Mouse (Mus musculus): Measurements from ENCODE around the gene Tmem240.
"Not testable (repeated sequence)": the region's sequence is repeated elsewhere in the genome, so short reads cannot be mapped to it uniquely, and the experiment has no call there.

Tmem240 gene

DNA sequence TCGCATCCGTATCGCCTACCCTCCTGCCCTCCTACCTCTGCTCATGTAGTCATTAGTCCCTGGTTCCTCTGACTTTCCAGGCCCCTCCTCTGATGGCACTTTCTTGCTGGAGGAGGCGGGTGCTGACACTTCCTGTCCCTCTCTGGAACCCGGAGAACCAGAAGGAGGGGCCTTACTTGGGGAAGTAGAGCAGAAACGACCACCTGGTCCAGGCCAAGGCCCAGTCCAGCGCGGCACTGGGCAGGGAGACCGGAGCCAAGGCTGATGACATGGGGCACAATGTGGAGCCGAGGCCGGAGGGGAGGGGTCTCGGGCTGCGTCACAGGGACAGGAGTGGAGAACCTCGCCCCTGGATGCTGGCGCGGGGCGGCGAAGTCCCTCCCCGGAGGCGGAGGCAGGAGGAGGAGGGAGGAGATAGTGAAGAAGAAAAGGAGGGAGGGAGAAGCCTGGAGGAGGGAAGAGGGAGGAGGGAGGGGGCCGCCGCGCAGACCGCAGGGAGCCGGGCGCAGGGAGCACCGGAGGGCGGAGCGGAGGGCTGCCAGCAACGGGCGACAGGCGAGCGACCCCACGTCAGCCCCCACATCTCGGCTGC is at the start of gene Tmem240:
Gene Tmem240, plus strand, starts transcription at position 451 of the 592 bp plus-strand sequence.
- DNase-seq (ENCODE audit: low read depth, low spot score): peak; percentile 67

DNA sequence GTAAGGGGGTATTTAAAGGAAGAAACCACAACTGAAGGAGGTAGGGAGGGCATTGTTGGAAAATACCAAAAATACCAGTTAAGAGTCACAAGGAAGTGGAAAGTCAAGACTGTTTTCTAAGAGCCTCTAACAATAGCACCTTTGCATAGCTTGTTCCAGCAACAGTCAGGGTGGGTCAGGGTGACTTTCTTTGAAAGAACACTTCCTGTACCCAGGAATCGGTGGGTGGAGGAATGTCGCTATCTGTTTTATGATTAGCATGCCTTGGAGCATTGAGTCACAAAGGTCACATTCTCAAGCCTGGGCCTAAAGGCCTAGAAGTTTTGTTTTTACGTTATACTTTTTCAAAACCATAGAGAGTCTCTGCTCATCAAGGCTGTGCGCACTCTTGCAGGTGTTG is 46.8 kb upstream of the Tmem240 start:
- not testable (repeated sequence) for DNase-seq (ENCODE audit: low read depth, low spot score)

DNA sequence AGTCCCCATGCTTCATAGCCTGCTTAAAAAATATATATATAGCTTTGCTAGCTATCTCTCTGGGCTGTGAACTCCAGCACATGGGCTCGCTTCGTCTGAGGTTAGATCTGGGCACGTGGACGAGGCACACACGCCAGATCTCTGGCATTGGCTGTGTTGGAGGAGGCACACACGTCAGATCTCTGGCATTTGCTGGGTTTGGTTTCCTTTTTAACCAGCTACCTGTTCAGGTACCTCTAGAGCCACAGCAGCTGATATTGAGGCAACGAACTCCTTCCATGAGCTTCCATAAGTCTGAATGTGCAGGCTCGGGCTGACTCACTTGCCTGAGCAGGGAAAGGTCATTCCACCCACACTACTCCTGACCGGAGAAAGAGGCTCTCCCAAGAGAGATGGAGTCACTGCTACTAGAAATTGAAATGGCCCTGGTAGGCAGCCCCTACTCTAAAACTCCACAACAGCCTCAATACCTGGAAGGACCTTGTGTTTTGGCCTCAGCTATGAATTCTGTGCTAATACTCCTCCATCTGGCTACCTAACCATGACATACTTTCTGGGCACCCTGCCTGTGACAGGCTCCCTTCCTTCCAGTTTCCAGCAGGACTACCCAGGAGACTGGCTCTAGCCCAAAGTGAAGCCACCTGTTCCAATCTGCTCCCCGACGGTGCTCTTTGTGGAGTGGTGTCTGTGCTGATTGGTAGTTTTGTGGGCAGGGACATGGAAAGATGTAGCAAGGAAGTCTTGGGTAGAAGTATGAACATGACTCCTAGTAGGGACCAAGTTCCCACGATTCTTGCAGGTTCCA is 43.8 kb upstream of the Tmem240 start:
- DNase-seq (ENCODE audit: low read depth, low spot score): no peak

DNA sequence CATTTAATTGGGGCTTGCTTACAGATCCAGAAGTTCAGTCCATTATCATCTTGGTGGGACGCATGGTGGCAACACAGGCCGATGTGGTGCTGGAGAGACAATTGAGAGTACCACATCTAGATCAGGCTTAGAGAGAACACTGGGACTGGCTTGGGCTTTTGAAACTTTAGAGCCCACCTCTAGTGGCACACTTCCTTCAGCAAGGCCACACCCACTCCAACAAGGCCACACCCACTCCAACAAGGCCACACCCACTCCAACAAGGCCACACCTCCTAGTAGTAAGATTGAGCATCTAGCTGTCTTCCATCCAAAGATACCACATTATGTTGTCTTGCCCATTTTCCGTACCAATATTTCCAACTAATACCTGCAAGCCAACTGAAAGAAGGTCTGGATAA is 42.2 kb upstream of the Tmem240 start:
- no peak for DNase-seq (ENCODE audit: low read depth, low spot score)

DNA sequence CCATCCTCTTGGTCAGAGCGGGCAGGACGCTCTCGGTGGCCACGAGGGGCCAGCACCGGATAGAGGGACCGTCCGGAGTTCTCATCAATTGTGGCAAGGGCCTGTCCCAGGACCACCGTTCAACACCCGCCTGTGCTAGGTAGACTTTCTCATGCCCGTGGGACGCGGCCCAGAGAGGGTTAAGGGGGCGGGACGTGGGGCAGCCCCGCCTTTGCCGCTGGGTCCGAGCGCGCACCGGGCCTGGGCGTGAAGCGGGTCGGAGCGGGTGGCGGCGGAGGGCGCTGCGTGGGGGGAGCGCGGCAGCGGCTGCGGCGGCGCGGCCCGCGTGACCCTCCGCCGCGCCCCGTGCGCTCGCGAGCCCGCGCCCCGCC is 40.5 kb upstream of the Tmem240 start, which contains the start of gene Fndc10:
Gene Fndc10, plus strand, starts transcription at position 232 of the 371 bp plus-strand sequence.
- DNase-seq (ENCODE audit: low read depth, low spot score): no peak

DNA sequence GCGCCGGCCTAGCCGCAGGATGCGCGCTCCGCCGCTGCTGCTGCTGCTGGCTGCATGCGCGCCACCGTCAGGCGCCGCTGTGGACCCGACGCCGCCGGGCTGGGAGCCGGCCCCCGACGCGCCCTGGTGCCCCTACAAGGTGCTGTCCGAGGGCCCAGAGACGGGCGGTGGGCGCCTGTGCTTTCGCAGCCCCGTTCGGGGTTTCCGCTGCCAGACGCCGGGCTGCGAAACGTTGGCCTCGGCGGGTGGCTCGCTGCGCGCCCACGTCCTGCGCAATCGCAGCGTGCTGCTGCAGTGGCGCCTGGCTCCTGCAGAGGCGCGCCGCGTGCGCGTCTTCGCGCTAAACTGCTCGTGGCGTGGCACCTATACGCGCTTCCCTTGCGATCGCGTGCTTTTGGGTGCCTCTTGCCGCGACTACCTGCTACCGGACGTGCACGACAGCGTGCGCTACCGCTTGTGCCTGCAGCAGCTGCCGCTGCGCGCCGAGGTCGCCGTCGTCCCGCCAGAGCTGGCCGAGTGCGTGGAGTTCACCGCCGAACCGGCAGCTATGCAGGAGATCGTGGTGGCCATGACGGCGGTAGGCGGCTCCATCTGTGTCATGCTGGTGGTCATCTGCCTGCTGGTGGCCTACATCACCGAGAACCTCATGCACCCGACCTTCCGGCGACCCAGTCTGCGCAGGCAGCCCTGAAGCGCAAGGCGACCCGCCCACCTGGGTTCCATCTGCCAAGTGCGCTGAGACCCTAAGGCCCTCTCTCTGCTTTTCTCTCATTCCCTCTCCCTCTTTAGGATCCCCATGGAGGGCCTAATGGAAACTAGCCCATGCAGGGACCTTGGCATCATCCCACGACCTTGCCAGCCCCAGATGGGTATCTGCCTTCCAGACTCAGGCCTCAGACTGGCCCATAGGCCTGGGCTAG is 39.9 kb upstream of the Tmem240 start:
- DNase-seq (ENCODE audit: low read depth, low spot score): no peak

DNA sequence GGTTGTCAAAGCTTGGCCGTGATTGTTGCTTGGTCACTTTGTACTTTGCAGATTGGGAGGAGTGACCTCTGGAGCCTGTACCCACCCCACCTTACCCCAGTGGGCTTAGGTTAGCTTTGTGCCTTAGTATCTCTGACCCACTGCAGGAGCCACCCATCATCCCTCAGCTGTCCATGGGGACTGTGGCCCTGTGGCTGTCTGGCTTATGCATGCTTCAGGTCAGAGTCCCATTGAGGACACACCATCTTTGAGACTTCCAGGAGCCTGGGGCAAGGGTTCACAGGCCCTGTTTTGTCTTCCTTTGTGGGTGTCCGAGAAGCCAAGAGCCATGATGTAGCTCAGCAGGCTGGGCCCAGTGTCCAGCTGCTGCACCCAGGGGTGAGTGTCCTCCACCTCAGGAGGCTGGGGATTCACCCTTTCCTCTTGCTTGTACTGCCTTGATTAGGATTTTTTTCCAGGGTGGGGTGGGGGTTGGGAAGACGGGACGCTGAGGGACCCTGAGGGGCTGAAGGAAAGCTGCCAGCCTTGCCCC is 39.0 kb upstream of the Tmem240 start:
- no peak for DNase-seq (ENCODE audit: low read depth, low spot score)

DNA sequence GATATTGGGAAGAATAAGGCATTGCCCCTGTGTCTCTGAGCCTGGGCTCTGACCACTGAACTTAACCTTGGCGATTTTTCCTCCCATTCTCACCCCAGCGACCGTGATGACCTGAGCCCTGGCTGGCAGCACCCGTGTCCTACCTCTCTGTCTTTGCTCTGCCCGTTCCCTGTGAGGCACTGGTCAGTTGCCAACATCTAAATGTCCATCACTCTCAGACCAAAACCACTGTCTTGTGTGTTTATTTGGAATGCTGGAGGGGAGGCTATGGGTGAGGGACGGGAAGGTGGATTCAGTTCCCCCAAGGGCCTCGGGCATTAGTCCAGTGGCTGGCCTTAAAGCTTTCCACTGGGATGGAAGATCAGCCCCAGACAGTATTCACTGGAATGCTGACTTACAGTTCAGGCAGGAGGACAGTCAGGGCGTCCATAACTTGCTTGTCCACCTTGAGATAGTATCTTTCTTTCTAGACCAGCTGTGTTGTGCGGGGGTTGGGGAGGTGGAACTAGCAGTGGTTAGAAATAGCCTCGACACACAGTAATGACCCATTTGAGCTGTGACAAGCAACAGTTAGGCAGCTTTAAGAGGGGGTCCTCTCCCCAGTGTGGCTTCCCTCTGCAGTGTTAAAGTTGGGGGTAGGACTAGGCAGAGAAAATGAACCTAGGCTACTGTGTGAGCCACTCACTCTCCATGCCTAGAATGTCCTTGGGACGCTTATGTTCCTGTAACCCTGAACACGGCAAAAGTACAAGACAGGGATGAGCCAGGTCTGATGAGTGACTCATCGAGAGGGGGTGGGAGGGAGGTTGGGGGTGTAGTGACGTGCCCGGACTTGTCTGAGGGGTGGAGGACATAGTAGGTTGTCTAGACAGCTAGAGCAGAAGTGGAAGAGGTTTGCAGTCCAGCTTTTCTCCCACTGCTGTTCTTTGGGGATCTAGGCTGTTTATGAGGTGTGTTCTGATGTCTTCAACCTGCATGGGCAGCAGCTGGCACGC is 38.0 kb upstream of the Tmem240 start:
- no peak for DNase-seq (ENCODE audit: low read depth, low spot score)

DNA sequence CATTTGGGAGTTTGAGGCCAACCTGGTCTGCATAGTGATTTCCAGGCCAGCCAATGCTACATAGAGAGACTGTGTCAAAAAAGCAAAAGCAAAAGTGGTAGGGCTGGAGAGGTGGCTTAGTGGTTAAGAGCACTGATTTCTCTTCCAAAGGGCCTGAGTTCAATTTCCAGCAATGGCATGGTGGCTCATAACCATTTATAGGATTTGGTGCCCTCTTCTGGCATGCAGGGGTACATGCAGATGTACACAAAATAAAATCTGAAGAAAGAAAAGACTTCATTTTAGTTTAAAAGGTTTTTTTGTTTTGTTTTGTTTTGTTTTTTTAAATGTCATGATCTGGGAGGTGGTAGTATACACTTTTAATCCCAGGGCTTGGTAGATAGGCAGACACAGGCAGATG is 34.2 kb upstream of the Tmem240 start:
- no peak for DNase-seq (ENCODE audit: low read depth, low spot score)

DNA sequence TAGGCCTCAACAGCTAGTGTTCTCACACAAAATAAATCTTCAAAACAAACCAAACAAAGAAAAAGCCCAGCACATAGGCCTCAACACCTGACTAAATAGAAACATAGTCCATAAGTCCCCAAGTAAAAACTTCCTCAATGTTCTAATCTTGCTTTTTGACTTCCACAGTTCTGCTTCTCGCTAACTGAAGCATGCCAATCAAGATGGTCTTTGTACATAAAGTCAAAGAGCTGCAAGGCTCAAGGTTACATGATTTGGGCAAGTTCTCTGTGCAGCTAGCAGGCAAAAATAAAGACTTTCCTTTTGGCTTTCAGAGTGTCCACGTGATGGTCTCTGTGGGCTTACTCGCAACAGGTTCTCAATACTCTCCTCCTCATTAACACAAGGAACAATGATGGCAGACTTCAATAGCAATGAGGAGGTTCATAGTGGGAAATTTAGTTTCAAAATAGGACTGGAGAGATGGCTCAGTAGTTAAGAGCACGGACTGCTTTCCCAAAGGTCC is 31.1 kb upstream of the Tmem240 start:
- no peak for DNase-seq (ENCODE audit: low read depth, low spot score)

DNA sequence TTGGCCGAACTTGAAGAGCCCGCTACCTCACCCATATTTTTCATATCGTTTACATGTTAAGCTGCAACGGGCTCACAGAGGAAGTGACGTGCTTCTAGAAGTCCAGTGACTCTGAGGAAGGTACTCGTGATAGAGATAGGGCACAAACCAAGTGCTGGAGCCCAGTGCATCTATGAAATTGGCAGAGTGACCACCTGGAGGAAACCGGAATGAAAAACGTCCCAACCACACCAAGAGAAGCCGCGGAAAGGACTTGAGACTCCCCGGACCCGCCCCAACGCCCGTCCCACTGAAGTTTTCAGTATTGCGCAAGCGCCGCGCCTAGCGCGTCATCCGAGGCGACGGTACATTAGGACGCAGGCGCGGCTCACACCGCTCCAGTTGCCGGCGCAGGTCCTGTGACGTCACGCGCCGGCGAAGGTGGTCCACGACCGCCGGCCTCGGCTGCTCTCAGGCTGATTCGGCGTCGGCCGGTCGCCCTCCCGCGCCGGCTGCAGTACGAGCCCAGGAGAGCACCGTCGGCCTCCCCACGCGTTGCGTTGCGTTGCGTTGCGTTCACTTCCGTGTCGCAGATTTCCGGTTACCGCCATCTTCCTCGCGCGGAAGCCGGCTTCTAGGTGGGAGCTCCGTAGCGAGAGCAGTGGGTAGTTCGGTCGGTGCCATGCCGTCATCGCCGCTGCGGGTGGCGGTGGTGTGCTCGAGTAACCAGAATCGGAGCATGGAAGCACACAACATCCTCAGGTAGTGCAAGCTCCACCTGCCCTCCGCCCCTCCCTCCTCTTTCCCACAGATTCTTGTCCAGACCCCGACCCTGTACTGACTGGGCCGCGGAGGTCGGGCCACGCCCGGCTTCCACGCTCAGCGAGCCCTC is 29.6 kb upstream of the Tmem240 start, which contains the start of gene Ssu72:
Gene Ssu72, plus strand, starts transcription at position 80 of the 871 bp plus-strand sequence.
- DNase-seq (ENCODE audit: low read depth, low spot score): peak; percentile 96

DNA sequence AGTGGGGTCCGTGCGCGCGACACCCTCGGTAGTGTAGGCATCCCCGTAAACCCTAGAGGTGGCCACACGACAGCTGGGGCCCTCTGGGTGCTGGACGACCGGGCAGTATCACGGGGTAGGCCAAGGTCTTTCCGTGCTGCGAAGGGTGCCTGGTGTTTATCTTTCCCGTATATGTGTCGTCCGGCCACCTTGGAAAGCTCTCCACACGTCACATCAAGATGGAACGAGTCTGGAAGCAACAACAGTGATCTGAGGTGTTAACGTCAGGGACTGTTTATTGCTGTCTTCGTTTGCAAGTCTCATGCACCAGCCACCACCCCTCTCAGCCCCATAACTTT is 29.0 kb upstream of the Tmem240 start:
- no peak for DNase-seq (ENCODE audit: low read depth, low spot score)

DNA sequence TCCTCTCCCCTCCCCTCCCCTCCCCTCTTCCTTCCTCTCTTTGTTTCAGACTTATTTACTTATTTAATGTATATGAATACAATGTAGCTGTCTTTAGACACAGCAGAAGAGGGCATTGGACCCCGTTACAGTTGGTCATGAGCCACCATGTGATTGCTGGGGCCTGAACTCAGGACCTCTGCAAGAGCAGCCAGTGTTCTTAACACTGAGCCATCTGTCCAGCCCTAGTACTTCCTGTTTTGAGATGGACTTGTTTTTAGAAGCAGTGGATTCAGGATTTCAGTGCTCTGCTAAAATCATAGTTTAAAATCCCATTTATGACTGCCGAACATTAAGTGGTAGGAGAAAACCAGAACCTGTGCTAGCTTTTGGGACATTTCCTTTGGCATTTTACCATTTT is 26.0 kb upstream of the Tmem240 start:
- no peak for DNase-seq (ENCODE audit: low read depth, low spot score)

DNA sequence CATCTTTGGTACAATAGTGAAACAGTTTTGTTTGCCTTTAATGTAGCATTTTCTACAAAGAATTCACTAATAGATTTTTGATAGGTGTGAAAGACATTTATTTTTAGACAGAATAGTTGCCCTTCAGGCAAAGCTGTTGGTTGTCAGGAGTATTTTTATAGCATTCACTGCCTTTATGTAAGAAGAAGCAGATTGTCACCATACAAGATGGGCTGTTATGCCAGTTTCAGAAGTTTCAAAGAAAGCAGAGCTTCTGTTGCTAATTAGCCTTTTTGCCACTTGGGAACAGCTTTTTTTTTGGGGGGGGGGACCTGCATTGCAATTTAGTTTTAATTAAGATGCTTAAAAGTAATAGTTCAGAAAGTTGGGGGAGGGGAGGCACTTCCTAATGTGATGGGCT is 25.6 kb upstream of the Tmem240 start:
- DNase-seq (ENCODE audit: low read depth, low spot score): no peak

DNA sequence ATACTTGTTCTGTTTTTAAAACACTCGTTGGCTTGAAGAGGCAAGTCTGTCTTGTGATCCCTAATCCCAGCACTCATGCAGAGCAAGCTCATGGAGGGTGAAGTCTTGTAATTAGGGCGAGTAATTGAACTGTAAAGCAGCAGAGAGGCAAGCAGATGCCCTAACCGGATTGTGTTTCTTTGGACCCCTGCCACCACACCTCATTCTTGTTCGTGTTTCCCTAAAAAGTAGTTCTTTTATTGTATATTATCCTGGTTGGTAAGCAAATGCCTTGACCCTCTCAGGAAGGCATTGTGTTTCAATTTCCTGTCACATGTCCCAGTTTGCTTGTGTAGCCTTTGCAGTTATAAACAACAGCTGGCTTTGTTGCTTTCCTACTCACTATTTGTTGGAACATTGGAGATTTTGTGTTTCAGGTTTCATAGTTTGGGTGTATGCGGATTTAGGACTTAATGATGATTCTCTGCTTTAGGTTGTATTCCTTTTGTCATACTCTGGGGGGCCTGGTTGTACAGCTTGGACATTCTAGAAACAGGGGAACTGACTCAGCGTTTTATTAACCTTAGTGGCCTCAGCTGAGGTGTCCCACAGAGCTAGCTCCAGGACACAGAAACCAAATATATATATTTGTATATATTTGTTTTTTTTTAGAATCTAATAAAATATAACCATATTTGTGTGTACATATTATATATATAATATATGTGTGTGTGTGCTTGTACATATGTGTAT is 23.9 kb upstream of the Tmem240 start:
- DNase-seq (ENCODE audit: low read depth, low spot score): no peak

DNA sequence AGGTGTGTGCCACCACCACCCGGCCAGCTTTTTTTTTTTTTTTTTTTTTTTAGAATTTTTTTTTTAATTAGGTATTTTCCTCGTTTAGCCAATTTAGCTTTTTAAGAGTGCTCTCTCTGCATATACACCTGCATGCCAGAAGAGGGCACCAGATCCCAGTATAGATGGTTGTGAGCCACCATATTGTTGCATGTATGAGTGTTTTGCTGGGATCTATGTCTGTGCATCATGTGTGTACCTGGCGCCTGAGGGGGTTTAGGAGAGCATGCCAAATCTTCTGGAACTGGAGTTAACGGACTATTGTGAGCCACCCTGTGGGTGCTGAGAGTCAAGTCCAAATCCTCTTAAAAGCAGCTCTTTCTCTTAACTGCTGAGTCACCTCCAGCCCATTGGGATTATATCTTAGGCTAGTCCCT is 12.9 kb upstream of the Tmem240 start:
- no peak for DNase-seq (ENCODE audit: low read depth, low spot score)

DNA sequence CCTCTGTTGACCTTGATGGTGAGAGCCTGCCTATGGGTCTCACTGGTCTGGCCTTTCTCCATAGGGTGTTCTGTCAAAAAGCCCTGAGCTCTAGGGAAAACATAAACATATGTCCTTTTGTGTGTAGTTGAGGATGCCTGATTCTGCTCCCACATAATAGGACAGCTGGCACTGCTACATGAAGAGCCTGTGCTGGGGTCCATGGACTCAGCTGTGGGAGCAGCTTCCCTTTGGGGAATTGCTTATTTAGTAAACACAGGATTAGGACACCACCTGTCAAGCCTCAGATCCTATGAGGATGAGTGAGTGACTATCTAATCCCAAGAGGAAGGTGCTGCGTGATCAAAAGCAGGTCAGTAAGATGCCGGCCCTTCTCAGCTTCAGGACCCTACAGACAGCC is 6.6 kb upstream of the Tmem240 start:
- no peak for DNase-seq (ENCODE audit: low read depth, low spot score)

DNA sequence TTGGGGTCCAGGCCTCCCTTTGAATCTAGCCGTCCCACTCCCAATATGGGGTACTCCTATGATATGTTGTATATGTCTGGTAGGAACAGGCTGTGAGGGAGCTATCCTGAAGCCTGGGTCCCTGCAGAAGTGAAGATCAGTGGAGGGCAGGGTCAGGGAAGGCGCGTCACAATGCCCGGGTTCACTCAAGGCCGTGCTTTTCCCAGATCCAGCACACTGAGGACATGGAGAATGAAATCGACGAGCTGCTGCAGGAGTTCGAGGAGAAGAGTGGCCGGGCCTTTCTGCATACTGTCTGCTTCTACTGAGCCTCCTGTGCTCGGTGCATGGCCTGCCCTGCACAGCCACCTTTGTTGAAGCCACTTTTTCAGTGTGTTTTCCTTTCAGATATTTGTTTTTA is 1.3 kb upstream of the Tmem240 start:
- DNase-seq (ENCODE audit: low read depth, low spot score): no peak

All from WW6 (cell line).